Mouse (Mus musculus) stomach, postnatal 0 days (tissue): Measurements from ENCODE around the gene Car4.

ENCODE experiments used
- CTCF ChIP-seq: IDR thresholded peaks from 2 replicates; pipeline ENCODE4 v1.5.1; 2016; ENCODE audit warnings: antibody characterized with exemption, low read depth, mild to moderate bottlenecking, moderate library complexity
- EP300 ChIP-seq: optimal IDR thresholded peaks from 2 replicates; pipeline ENCODE3; 2016; ENCODE audit warnings: antibody characterized with exemption

GRCm38 (mm10) chr11:84977385-84977952, 19.9 kb downstream of the Car4 start:
- TF ChIP-seq CTCF (no peak), EP300 (no peak)
